Mouse (Mus musculus) adrenal gland, adult 8-10 months (tissue): ENCODE measurements around the gene Rasl11b. TPM values are rescaled to one million over a fixed set of nuclear protein-coding genes. Genes with fewer than 3 reads are reported as not detected.

Source experiments
- DNase-seq: peaks from one replicate; pipeline ENCODE4 v3.0.0; 2022
- total RNA-seq, 4 experiments: library from RNA; stranded (reverse); gene quantifications; 2 replicates each; pipeline ENCODE4 v1.2.4; 2022

Rasl11b gene
- total RNA-seq, 4 experiments from 2014 or later, result 21.0 to 26.2 (median 23.7) TPM

GRCm38 (mm10) chr5:74211346-74211745 lies 16.3 kb downstream of the Rasl11b start:
- DNase-seq, result no peak

GRCm38 (mm10) chr5:74214501-74215110 lies 19.5 kb downstream of the Rasl11b start:
- no peak for DNase-seq

- DNase-seq, result no peak
These were observed 20.0 kb downstream of the Rasl11b start for GRCm38 (mm10) chr5:74215125-74215524.

- DNase-seq, result no peak
These were observed 23.4 kb downstream of the Rasl11b start for GRCm38 (mm10) chr5:74218524-74218923.

- DNase-seq, result no peak
These were observed 27.5 kb downstream of the Rasl11b start for GRCm38 (mm10) chr5:74222626-74223025.

- DNase-seq, result no peak
These were observed 29.4 kb downstream of the Rasl11b start for GRCm38 (mm10) chr5:74224480-74224879.

- DNase-seq, result no peak
These were observed 31.1 kb downstream of the Rasl11b start for GRCm38 (mm10) chr5:74226183-74226582.

GRCm38 (mm10) chr5:74227352-74227751 lies 32.3 kb downstream of the Rasl11b start:
- DNase-seq, result no peak

GRCm38 (mm10) chr5:74228938-74229337 lies 33.9 kb downstream of the Rasl11b start:
- DNase-seq, result no peak

- no peak for DNase-seq
These were observed 34.8 kb downstream of the Rasl11b start for GRCm38 (mm10) chr5:74229775-74230413.

- no peak for DNase-seq
These were observed 35.4 kb downstream of the Rasl11b start for GRCm38 (mm10) chr5:74230525-74230924.

- DNase-seq, result no peak
These were observed 38.7 kb downstream of the Rasl11b start for GRCm38 (mm10) chr5:74233808-74234207.

GRCm38 (mm10) chr5:74239369-74239768 lies 44.3 kb downstream of the Rasl11b start:
- DNase-seq, result no peak

- no peak for DNase-seq
These were observed 45.2 kb downstream of the Rasl11b start for GRCm38 (mm10) chr5:74240298-74240697.

- no peak for DNase-seq
These were observed 46.0 kb downstream of the Rasl11b start for GRCm38 (mm10) chr5:74240926-74241680.

- DNase-seq, result no peak
These were observed 47.6 kb downstream of the Rasl11b start for GRCm38 (mm10) chr5:74242654-74243053.

GRCm38 (mm10) chr5:74244406-74245019 lies 49.4 kb downstream of the Rasl11b start:
- no peak for DNase-seq

GRCm38 (mm10) chr5:74245641-74246145 lies 50.6 kb downstream of the Rasl11b start:
- no peak for DNase-seq

- DNase-seq, result no peak
These were observed 51.4 kb downstream of the Rasl11b start for GRCm38 (mm10) chr5:74246453-74246852.

- DNase-seq, result no peak
These were observed 51.9 kb downstream of the Rasl11b start for GRCm38 (mm10) chr5:74246971-74247370.
